Mouse (Mus musculus) heart, adult 2 months (tissue): ENCODE results near the gene Prelid3b. TPM values are rescaled to one million over a fixed set of nuclear protein-coding genes. Genes with fewer than 3 reads are reported as not detected.

Experiments
- DNase-seq, 2 experiments: peaks; one replicate each; pipeline ENCODE4 v3.0.0; 2021
- H3K27ac ChIP-seq: fragments of 200-600 bp; 2 replicates; pipeline ENCODE4 v1.8.1; 2022
- H3K27me3 ChIP-seq: fragments of 200-500 bp; 2 replicates; pipeline ENCODE4 v1.6.1; 2012; ENCODE audit warnings: mild to moderate bottlenecking, low read length, inconsistent platforms, mixed read lengths; ENCODE audit not compliant: control insufficient read depth, insufficient read depth
- H3K36me3 ChIP-seq: fragments of 200-500 bp; 2 replicates; pipeline ENCODE4 v1.6.1; 2012; ENCODE audit warnings: low read length, inconsistent platforms; ENCODE audit not compliant: control insufficient read depth, insufficient read depth
- H3K4me1 ChIP-seq: fragments of 200-500 bp; 2 replicates; pipeline ENCODE4 v1.6.1; 2011; ENCODE audit warnings: low read length; ENCODE audit not compliant: control insufficient read depth, insufficient read depth
- H3K4me3 ChIP-seq: fragments of 200-600 bp; 2 replicates; pipeline ENCODE4 v1.8.1; 2022
- H3K79me2 ChIP-seq: fragments of 200-500 bp; replicated peaks from 2 replicates; pipeline ENCODE4 v1.6.1; 2012; ENCODE audit warnings: mild to moderate bottlenecking, inconsistent platforms, low read length, moderate library complexity, mixed read lengths; ENCODE audit not compliant: control insufficient read depth, insufficient read depth
- H3K9ac ChIP-seq: fragments of 200-500 bp; 2 replicates; pipeline ENCODE4 v1.6.1; 2012; ENCODE audit warnings: low read depth, mild to moderate bottlenecking, control low read depth, inconsistent platforms, low read length, mixed read lengths
- CTCF ChIP-seq: fragments of 200-600 bp; IDR thresholded peaks from 2 replicates; pipeline ENCODE4 v1.8.1; 2022; ENCODE audit warnings: antibody characterized with exemption, mild to moderate bottlenecking, moderate library complexity
- EP300 ChIP-seq: fragments of 200-500 bp; IDR thresholded peaks from 2 replicates; pipeline ENCODE4 v1.6.1; 2011; ENCODE audit warnings: low read depth, low read length, control low read depth; ENCODE audit not compliant: insufficient read depth
- POLR2A ChIP-seq: fragments of 200-500 bp; IDR thresholded peaks from 2 replicates; pipeline ENCODE4 v1.6.1; 2011; ENCODE audit warnings: mild to moderate bottlenecking, low read depth, low read length, control low read depth; ENCODE audit not compliant: insufficient read depth
- WGBS: fragments of 180-500 bp; shearing (Covaris S2); methylation state at CpG from one replicate; pipeline ENCODE4 v1.1.7; 2018; 5-methylcytosine and 5-hydroxymethylcytosine counted together
- intact Hi-C: fragments of 180-260 bp; cut with DNase I; formaldehyde crosslinking; loops from one replicate; pipeline ENCODE4 v1.15.1; 2025
- long read RNA-seq: library from polyadenylated mRNA; stranded (forward); transcript quantifications from one replicate; pipeline ENCODE4 v2.0.0, GENCODE M21; 2021
- polyA plus RNA-seq: library from polyadenylated mRNA; depleted of rRNA; stranded (reverse); fragments of >200 nt; gene quantifications from 2 replicates; pipeline ENCODE4 v1.2.3, GENCODE M21; 2012; rRNA removed
- total RNA-seq, 2 experiments: library from RNA; stranded (reverse); gene quantifications; 2 replicates each; pipeline ENCODE4 v1.2.3; 2021

Prelid3b gene
- total RNA-seq, result 10 to 100 TPM; 53.1 to 57.8 TPM
- 58.8 and 87.6 TPM in 2 replicates for polyA plus RNA-seq
- long read RNA-seq, transcript Prelid3b-201 (6 exons, 1,553 nt), result major isoform, 80 of 95 reads
- long read RNA-seq, partial matches to known transcripts, result 1 of 95 reads
- long read RNA-seq, other reads (novel, unspliced or antisense), result 14 of 95 reads

DNA sequence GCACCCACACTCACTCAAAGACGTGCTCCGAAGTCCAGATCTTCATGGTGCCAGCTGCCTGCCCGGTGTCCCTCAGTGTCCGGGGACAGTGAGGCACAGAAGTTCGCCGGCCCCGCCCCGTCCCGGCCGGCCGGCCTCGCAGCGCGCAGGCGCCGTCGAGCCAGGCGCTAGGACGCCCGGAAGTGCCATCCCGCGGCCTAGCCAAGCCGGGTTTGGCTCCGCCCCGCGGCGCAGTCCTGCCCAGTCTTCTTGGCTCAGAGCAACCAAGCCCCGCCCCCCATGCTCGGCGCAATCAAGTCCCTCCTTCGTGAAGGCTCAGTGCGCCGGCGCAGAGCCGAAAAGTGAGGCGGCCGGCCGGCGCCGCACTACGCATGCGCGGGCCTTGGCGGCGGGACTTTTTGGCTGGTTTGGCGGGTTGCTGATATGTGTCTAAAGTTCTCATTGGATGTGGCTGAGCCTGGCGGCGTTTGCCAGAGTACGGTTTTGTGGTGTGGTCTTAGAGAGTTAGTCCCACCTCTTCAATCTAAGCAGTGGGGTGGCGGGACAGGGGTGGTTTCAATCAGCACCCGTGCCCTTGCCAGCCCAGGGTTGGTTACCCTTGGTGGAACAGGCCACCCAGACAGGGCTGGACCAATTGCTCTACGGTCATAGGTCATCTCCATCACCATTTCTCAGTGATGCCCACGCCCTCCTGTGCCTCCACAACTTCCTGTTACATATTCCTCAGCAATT lies at the start of gene Prelid3b:
Prelid3b (minus strand) TSS at position 264 of the 732 bp plus-strand sequence.
- H3K9ac ChIP-seq, result peak within 1 kb of the TSS; percentile 79
- H3K27ac ChIP-seq, result peak within 1 kb of the TSS; percentile 90
- no peaks in the 10 kb centered on the region for H3K79me2 ChIP-seq
- peaks cover 5% of the 10 kb centered on the region; the same call in 1 of the 2 replicates for H3K36me3 ChIP-seq
- peak within 1 kb of the TSS; percentile 84 for H3K4me3 ChIP-seq
- H3K27me3 ChIP-seq, result no peaks in the 10 kb centered on the region
- DNase-seq, result peak; percentile 99 to 100
- TF ChIP-seq EP300 (no peak), CTCF (peak; percentile 13), POLR2A (peak; percentile 78)
- 2% methylated on average over 53 of the region's 53 CpGs for WGBS
- intact Hi-C loops, result loop anchor here (2.0 to 10.0 kb wide), 3 partner anchors 58 to 398 kb away; partner anchors contain the start of genes Nelfcd and Stx16
- H3K4me1 ChIP-seq, result peaks cover 8% of the 10 kb centered on the region

DNA sequence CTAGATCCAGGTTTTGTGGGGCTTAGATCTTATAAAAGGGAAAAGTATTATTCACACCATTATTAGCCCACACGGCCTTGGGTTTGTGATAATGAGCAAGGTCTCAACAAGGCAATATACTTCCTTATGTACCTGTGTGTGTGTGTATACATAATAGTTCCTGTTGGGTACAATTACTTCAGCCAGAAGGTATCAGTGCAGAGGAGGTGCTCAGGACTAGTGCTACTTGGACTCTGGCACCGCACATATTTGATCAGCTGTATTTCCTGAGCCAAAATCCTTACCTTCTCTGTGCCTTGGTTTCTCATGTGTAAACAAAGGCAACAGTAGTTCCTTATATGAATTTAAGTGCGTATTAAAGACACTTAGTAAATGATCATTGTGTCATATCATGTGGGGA lies 49.3 kb upstream of the Prelid3b start:
- H3K4me1 ChIP-seq, result no peaks in the 10 kb centered on the region
- no peak overlapping the region for H3K4me3 ChIP-seq
- no peak overlapping the region for H3K9ac ChIP-seq
- TF ChIP-seq POLR2A (no peak), CTCF (no peak), EP300 (no peak)
- no peak overlapping the region for H3K27ac ChIP-seq
- no peaks in the 10 kb centered on the region for H3K27me3 ChIP-seq
- intact Hi-C loops, result no loop called here
- no peak for DNase-seq
- 86% methylated on average over 3 of the region's 3 CpGs for WGBS
- H3K36me3 ChIP-seq, result no peaks in the 10 kb centered on the region
- H3K79me2 ChIP-seq, result no peaks in the 10 kb centered on the region

GRCm38 (mm10) chr2:174517141-174518079 lies 44.5 kb upstream of the Prelid3b start:
- 57% methylated on average over 8 of the region's 8 CpGs for WGBS
- H3K9ac ChIP-seq, result no peak overlapping the region
- no peak overlapping the region for H3K27ac ChIP-seq
- intact Hi-C loops, result no loop called here
- DNase-seq, result no peak
- no peaks in the 10 kb centered on the region for H3K79me2 ChIP-seq
- TF ChIP-seq CTCF (no peak), EP300 (no peak), POLR2A (no peak)
- no peaks in the 10 kb centered on the region for H3K4me1 ChIP-seq
- no peaks in the 10 kb centered on the region for H3K27me3 ChIP-seq
- no peaks in the 10 kb centered on the region for H3K36me3 ChIP-seq
- H3K4me3 ChIP-seq, result no peak overlapping the region

- WGBS, result 65% methylated on average over 4 of the region's 4 CpGs
Measured at GRCm38 (mm10) chr2:174514887-174515286, 42.0 kb upstream of the Prelid3b start.

GRCm38 (mm10) chr2:174513827-174514226 lies 40.9 kb upstream of the Prelid3b start:
- no peaks in the 10 kb centered on the region for H3K79me2 ChIP-seq
- no peak overlapping the region for H3K4me3 ChIP-seq
- no peaks in the 10 kb centered on the region for H3K27me3 ChIP-seq
- H3K27ac ChIP-seq, result no peak overlapping the region
- intact Hi-C loops, result no loop called here
- no peaks in the 10 kb centered on the region for H3K4me1 ChIP-seq
- H3K9ac ChIP-seq, result no peak overlapping the region
- DNase-seq, result no peak
- H3K36me3 ChIP-seq, result no peaks in the 10 kb centered on the region
- 89% methylated on average over 5 of the region's 5 CpGs for WGBS
- TF ChIP-seq POLR2A (no peak), EP300 (no peak), CTCF (no peak)

More at GRCm38 (mm10) chr2:174514887-174515286, 42.0 kb upstream of the Prelid3b start:
- intact Hi-C loops, result no loop called here
- DNase-seq, result no peak
- TF ChIP-seq POLR2A, result no peak
- TF ChIP-seq EP300, result no peak
- TF ChIP-seq CTCF, result no peak
- Histone ChIP-seq H3K27ac (no peak overlapping the region), H3K4me1 (no peaks in the 10 kb centered on the region), H3K27me3 (no peaks in the 10 kb centered on the region), H3K36me3 (no peaks in the 10 kb centered on the region), H3K9ac (no peak overlapping the region), H3K79me2 (no peaks in the 10 kb centered on the region), H3K4me3 (no peak overlapping the region)
